Mouse (Mus musculus): Measurements from ENCODE around the gene Bcam. TPM values are rescaled to one million over a fixed set of nuclear protein-coding genes. Genes with fewer than 3 reads are reported as not detected.

The Bcam gene
- polyA plus RNA-seq, 1 experiment from 2014 or later = 14.0 TPM

GRCm38 (mm10) chr7:19744590-19745385, 26.0 kb downstream of the Bcam start:
- WGBS = 74% methylated on average over 14 of the region's 14 CpGs
- no peaks in the 10 kb centered on the region for H3K27me3 ChIP-seq (ENCODE audit: control insufficient read depth, insufficient read depth, low read depth, low read length)
- H3K9me3 ChIP-seq (replicated peaks; ENCODE audit: control insufficient read depth, low read length, poor library complexity, severe bottlenecking) = no peaks in the 10 kb centered on the region
- peaks cover 5% of the 10 kb centered on the region for H3K36me3 ChIP-seq (ENCODE audit: control insufficient read depth, insufficient read depth, low read length)
- no peak for ATAC-seq
- H3K4me3 ChIP-seq (ENCODE audit: low read depth, low read length) = no peak overlapping the region
- no peak overlapping the region for H3K4me2 ChIP-seq (ENCODE audit: low read length)
- no peak overlapping the region for H3K27ac ChIP-seq (ENCODE audit: low read length)
- H3K4me1 ChIP-seq (ENCODE audit: control insufficient read depth, insufficient read depth, low read length) = peaks cover 30% of the 10 kb centered on the region
- peak overlapping the region; percentile 6; the same call in 1 of the 2 replicates for H3K9ac ChIP-seq (ENCODE audit: low read depth, low read length)

DNA sequence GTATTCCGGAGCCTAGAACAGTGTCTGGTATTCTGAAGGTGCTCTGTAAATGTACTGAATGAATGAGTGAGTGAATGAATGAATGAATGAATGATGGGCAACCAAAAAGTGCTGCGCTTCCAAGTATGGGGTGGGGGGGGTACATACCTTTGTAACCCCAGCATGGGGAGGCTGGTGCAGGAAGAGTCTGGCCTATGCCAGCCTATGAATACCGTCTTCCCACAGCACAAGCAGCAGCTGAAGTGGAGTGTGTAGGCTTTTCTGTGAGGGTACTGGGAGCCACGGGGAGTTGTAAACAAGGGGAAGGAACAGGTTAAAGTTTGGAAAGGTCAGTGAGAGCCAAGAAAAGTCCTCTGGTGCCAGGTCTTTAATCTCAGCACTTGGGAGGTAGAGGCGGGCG, 27.0 kb downstream of the Bcam start:
- Histone ChIP-seq H3K4me1 (ENCODE audit: control insufficient read depth, insufficient read depth, low read length) (peaks cover 30% of the 10 kb centered on the region), H3K36me3 (ENCODE audit: control insufficient read depth, insufficient read depth, low read length) (peaks cover 5% of the 10 kb centered on the region), H3K9me3 (replicated peaks; ENCODE audit: control insufficient read depth, low read length, poor library complexity, severe bottlenecking) (no peaks in the 10 kb centered on the region), H3K4me2 (ENCODE audit: low read length) (no peak overlapping the region), H3K9ac (ENCODE audit: low read depth, low read length) (no peak overlapping the region), H3K27me3 (ENCODE audit: control insufficient read depth, insufficient read depth, low read depth, low read length) (no peaks in the 10 kb centered on the region), H3K27ac (ENCODE audit: low read length) (no peak overlapping the region), H3K4me3 (ENCODE audit: low read depth, low read length) (no peak overlapping the region)
- WGBS = 92% methylated on average over 6 of the region's 6 CpGs
- no peak for ATAC-seq

GRCm38 (mm10) chr7:19742468-19742867, 28.3 kb downstream of the Bcam start:
- no peak overlapping the region for H3K4me2 ChIP-seq (ENCODE audit: low read length)
- H3K36me3 ChIP-seq (ENCODE audit: control insufficient read depth, insufficient read depth, low read length) = peaks cover 7% of the 10 kb centered on the region
- H3K9ac ChIP-seq (ENCODE audit: low read depth, low read length) = no peak overlapping the region
- WGBS = 55% methylated on average over 5 of the region's 5 CpGs
- ATAC-seq = no peak
- H3K4me1 ChIP-seq (ENCODE audit: control insufficient read depth, insufficient read depth, low read length) = peaks cover 17% of the 10 kb centered on the region
- H3K27me3 ChIP-seq (ENCODE audit: control insufficient read depth, insufficient read depth, low read depth, low read length) = no peaks in the 10 kb centered on the region
- no peak overlapping the region for H3K27ac ChIP-seq (ENCODE audit: low read length)
- H3K9me3 ChIP-seq (replicated peaks; ENCODE audit: control insufficient read depth, low read length, poor library complexity, severe bottlenecking) = no peaks in the 10 kb centered on the region
- H3K4me3 ChIP-seq (ENCODE audit: low read depth, low read length) = no peak overlapping the region

- Histone ChIP-seq H3K27me3 (ENCODE audit: control insufficient read depth, insufficient read depth, low read depth, low read length) (no peaks in the 10 kb centered on the region), H3K4me3 (ENCODE audit: low read depth, low read length) (no peak overlapping the region), H3K4me1 (ENCODE audit: control insufficient read depth, insufficient read depth, low read length) (peaks cover 8% of the 10 kb centered on the region), H3K27ac (ENCODE audit: low read length) (no peak overlapping the region), H3K36me3 (ENCODE audit: control insufficient read depth, insufficient read depth, low read length) (peaks cover 11% of the 10 kb centered on the region), H3K4me2 (ENCODE audit: low read length) (no peak overlapping the region), H3K9ac (ENCODE audit: low read depth, low read length) (no peak overlapping the region), H3K9me3 (replicated peaks; ENCODE audit: control insufficient read depth, low read length, poor library complexity, severe bottlenecking) (no peaks in the 10 kb centered on the region)
- no peak for ATAC-seq
- 10% methylated on average over 8 of the region's 8 CpGs for WGBS
Measured at GRCm38 (mm10) chr7:19741329-19742031, 29.3 kb downstream of the Bcam start.

DNA sequence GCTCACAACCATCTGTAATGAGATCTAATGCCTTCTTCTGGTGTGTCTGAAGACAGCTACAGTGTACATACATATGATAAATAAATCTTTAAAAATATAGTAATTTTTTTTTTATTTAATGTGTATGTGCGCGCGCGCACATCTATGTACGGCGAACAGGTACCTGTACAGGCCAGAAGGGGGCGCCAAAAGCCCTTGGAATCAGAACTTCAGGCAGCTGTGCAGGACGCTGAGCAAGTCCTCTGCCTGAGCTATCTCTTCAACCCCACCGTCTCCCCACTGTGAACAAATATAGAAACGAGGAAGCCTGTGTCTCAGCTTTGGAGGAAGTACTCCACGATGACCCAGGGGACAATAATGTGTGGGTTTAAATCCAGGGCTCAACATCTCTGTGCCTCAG, 30.5 kb downstream of the Bcam start:
- ATAC-seq = no peak
- H3K4me3 ChIP-seq (ENCODE audit: low read depth, low read length) = no peak overlapping the region
- H3K4me1 ChIP-seq (ENCODE audit: control insufficient read depth, insufficient read depth, low read length) = peaks cover 3% of the 10 kb centered on the region; the same call in 1 of the 2 replicates
- H3K4me2 ChIP-seq (ENCODE audit: low read length) = no peak overlapping the region
- no peaks in the 10 kb centered on the region for H3K9me3 ChIP-seq (replicated peaks; ENCODE audit: control insufficient read depth, low read length, poor library complexity, severe bottlenecking)
- H3K27ac ChIP-seq (ENCODE audit: low read length) = no peak overlapping the region
- H3K9ac ChIP-seq (ENCODE audit: low read depth, low read length) = no peak overlapping the region
- H3K27me3 ChIP-seq (ENCODE audit: control insufficient read depth, insufficient read depth, low read depth, low read length) = no peaks in the 10 kb centered on the region
- 94% methylated on average over 11 of the region's 11 CpGs for WGBS
- peaks cover 16% of the 10 kb centered on the region for H3K36me3 ChIP-seq (ENCODE audit: control insufficient read depth, insufficient read depth, low read length)

DNA sequence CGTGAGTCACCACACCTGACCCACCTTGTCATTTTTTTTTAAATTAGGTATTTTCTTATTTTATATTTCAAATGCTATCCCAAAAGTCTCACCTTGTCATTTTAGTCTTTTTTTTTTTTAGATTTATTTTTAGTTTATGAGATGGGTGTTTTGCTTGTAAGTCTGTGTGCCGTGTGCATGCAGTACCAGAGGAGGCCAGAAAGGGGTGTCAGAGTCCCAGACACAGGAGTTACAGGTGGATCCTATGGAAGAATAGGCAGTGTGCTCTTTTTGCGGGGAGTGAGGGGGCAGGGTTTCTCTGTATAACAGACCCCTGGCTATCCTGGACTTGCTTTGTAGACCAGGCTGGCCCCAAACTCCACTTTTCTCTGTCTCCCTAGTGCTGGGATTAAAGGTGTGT, 32.0 kb downstream of the Bcam start:
- Histone ChIP-seq H3K4me1 (ENCODE audit: control insufficient read depth, insufficient read depth, low read length) (peaks cover 3% of the 10 kb centered on the region; the same call in 1 of the 2 replicates), H3K9me3 (replicated peaks; ENCODE audit: control insufficient read depth, low read length, poor library complexity, severe bottlenecking) (no peaks in the 10 kb centered on the region), H3K36me3 (ENCODE audit: control insufficient read depth, insufficient read depth, low read length) (peaks cover 16% of the 10 kb centered on the region), H3K4me3 (ENCODE audit: low read depth, low read length) (no peak overlapping the region), H3K27me3 (ENCODE audit: control insufficient read depth, insufficient read depth, low read depth, low read length) (no peaks in the 10 kb centered on the region), H3K4me2 (ENCODE audit: low read length) (no peak overlapping the region), H3K9ac (ENCODE audit: low read depth, low read length) (no peak overlapping the region), H3K27ac (ENCODE audit: low read length) (no peak overlapping the region)
- WGBS = 95% methylated on average over 3 of the region's 3 CpGs
- no peak for ATAC-seq

DNA sequence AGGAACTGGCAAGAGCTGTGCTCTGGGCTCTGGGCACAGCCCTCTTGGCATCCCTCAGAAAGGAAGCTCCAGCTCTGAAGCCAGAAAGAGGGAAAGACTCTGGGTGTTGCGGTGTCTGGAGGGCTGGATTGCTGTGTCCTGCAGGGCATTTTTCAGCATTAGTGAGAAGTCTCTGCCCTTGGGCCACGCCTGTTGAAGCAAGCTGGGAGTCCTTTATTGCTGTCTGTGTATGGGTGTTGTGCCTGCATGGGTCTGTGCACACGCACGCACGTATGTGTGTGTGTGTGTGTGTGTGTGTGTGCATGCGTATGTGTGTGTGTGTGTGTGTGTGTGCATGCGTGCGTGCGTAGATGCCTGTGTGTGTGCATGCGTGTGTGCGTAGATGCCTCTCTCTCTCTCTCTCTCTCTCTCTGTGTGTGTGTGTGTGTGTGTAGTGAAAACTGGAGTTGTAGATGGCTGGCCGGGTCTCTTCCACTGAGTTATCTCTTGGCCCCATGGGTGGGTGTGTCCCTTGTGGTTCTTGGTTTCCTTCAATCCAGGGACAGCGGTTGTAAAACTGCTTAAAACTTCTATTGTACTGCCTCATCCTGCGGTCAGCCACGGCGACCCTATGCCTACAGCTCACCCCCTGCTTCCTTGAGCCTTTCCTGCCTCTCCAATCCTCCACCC, 34.3 kb downstream of the Bcam start:
- WGBS = 96% methylated on average over 16 of the region's 16 CpGs
- Histone ChIP-seq H3K27ac (ENCODE audit: low read length) (no peak overlapping the region), H3K4me2 (ENCODE audit: low read length) (no peak overlapping the region), H3K9me3 (replicated peaks; ENCODE audit: control insufficient read depth, low read length, poor library complexity, severe bottlenecking) (no peaks in the 10 kb centered on the region), H3K36me3 (ENCODE audit: control insufficient read depth, insufficient read depth, low read length) (peaks cover 23% of the 10 kb centered on the region), H3K4me1 (ENCODE audit: control insufficient read depth, insufficient read depth, low read length) (no peaks in the 10 kb centered on the region), H3K27me3 (ENCODE audit: control insufficient read depth, insufficient read depth, low read depth, low read length) (no peaks in the 10 kb centered on the region), H3K9ac (ENCODE audit: low read depth, low read length) (no peak overlapping the region), H3K4me3 (ENCODE audit: low read depth, low read length) (no peak overlapping the region)
- no peak for ATAC-seq

- peaks cover 31% of the 10 kb centered on the region for H3K36me3 ChIP-seq (ENCODE audit: control insufficient read depth, insufficient read depth, low read length)
- no peaks in the 10 kb centered on the region for H3K27me3 ChIP-seq (ENCODE audit: control insufficient read depth, insufficient read depth, low read depth, low read length)
- H3K9ac ChIP-seq (ENCODE audit: low read depth, low read length) = no peak overlapping the region
- no peak for ATAC-seq
- H3K4me3 ChIP-seq (ENCODE audit: low read depth, low read length) = no peak overlapping the region
- no peaks in the 10 kb centered on the region for H3K4me1 ChIP-seq (ENCODE audit: control insufficient read depth, insufficient read depth, low read length)
- no peak overlapping the region for H3K4me2 ChIP-seq (ENCODE audit: low read length)
- H3K9me3 ChIP-seq (replicated peaks; ENCODE audit: control insufficient read depth, low read length, poor library complexity, severe bottlenecking) = no peaks in the 10 kb centered on the region
- WGBS = 87% methylated on average over 10 of the region's 10 CpGs
- H3K27ac ChIP-seq (ENCODE audit: low read length) = no peak overlapping the region
Measured at GRCm38 (mm10) chr7:19734178-19734666, 36.6 kb downstream of the Bcam start.
